35 mouse cellular contexts compared by ENCODE assay signal in the genomic region with DNA sequence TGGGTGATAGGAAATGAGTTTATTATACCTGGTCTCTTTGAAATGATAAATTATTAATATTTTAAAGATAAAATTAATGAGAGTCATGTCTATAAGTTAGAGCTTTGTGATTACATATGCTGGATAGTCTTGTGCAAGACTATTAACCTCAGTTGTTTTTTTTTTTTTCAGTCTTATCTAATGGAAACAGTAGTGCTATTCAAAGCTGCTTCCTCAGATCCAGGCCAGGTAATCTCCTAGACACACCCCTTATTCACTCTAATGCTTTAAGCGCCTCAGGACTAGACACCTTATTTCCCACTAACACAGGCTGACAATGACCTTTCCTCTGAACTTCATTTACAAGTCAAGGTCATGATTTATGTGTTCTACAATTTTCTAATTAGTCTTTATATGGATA. TPM values are rescaled to one million over a fixed set of nuclear protein-coding genes. Genes with fewer than 3 reads are reported as not detected.
DNase-seq lines count a peak whose midpoint lies in the region; ATAC-seq and TF ChIP-seq lines count a peak whose summit lies in the region.
"Had no signal": no experiment of that assay in that cellular context is flagged by ENCODE, and none has a peak within 500 bp of the region (broad histone marks: within the 10 kb centered on the region; RNA-seq: fewer than 3 reads in every experiment).

No protein-coding gene starts in this region.

- H3K27ac ChIP-seq in intestine, embryonic 15.5 days, result no peak overlapping the region
- H3K27ac ChIP-seq in intestine, postnatal 0 days (ENCODE audit: low read depth, low read length), result no peak overlapping the region
- H3K27ac ChIP-seq in liver, embryonic 15.5 days (replicated peaks), result no peak overlapping the region
- H3K27ac ChIP-seq in heart, embryonic 12.5 days (ENCODE audit: poor library complexity, severe bottlenecking), result no peak overlapping the region
- H3K27ac ChIP-seq in kidney, adult 2 months (ENCODE audit: insufficient read depth, low read depth, low read length), result no peak overlapping the region
- H3K27ac ChIP-seq: forebrain, embryonic 13.5 days; heart, embryonic 10.5 days; hindbrain, embryonic 13.5 days; kidney, embryonic 15.5 days; limb, embryonic 13.5 days; midbrain, embryonic 12.5 days; neural tube, embryonic 12.5 days; stomach, postnatal 0 days had no signal

- peak; percentile 63 for ATAC-seq in intestine, embryonic 15.5 days
- ATAC-seq in intestine, postnatal 0 days, result no peak
- ATAC-seq in common myeloid progenitor, adult 5-6 weeks (replicated peaks; ENCODE audit: low read depth, poor library complexity, severe bottlenecking), result peak; percentile 71; the same call in 1 of the 2 replicates
- peak; percentile 47 for ATAC-seq in liver, embryonic 15.5 days (ENCODE audit: insufficient read depth)
- no peak for ATAC-seq in cerebellum, adult (ENCODE audit: insufficient number of reproducible peaks, low FRiP score, low TSS enrichment)
- no peak for ATAC-seq in heart, embryonic 12.5 days (ENCODE audit: insufficient number of reproducible peaks, low FRiP score)
- ATAC-seq: forebrain, embryonic 13.5 days had no signal

- WGBS in intestine, embryonic 15.5 days, result 63% methylated on average over 1 of the region's 1 CpGs
- WGBS in intestine, postnatal 0 days, result 57% methylated on average over 1 of the region's 1 CpGs
- WGBS in liver, embryonic 15.5 days (ENCODE audit: insufficient replicate concordance), result 30% methylated on average over 1 of the region's 1 CpGs
- 68% methylated on average over 1 of the region's 1 CpGs for WGBS in heart, embryonic 12.5 days
- 91% methylated on average over 1 of the region's 1 CpGs for WGBS in kidney, adult 2 months

- no peak for DNase-seq in ovary, postnatal 10 days (ENCODE audit: low spot score)
- DNase-seq in kidney, adult 2 months, result no peak
- DNase-seq: adrenal gland, postnatal 25 days; cerebellum, adult 8-10 months; cerebellum, postnatal 25 days; gastrocnemius, postnatal 14 days; heart, postnatal 36 days; kidney, postnatal 25 days; lung, adult 2 months; lung, postnatal 10 days; right cerebral cortex, postnatal 4 days; thymus, adult 2 months; thymus, postnatal 36 days had no signal

- TF ChIP-seq CTCF in intestine, postnatal 0 days (IDR thresholded peaks at IDR 0.05; ENCODE audit: low read depth), result no peak
- no peak for TF ChIP-seq CTCF in kidney, adult 2 months (conservative IDR thresholded peaks at IDR 0.05; ENCODE audit: insufficient read depth, insufficient read length, low read depth, low read length)

- H3K4me1 ChIP-seq in intestine, embryonic 15.5 days (replicated peaks), result no peaks in the 10 kb centered on the region
- no peaks in the 10 kb centered on the region for H3K4me1 ChIP-seq in intestine, postnatal 0 days (replicated peaks; ENCODE audit: control insufficient read depth, insufficient read depth, low read length)
- peaks cover 3% of the 10 kb centered on the region for H3K4me1 ChIP-seq in liver, embryonic 15.5 days (replicated peaks)
- H3K4me1 ChIP-seq in heart, embryonic 12.5 days (replicated peaks), result peaks cover 7% of the 10 kb centered on the region
- H3K4me1 ChIP-seq in kidney, adult 2 months (ENCODE audit: control insufficient read depth, insufficient read depth, low read length), result no peaks in the 10 kb centered on the region
- H3K4me1 ChIP-seq: forebrain, embryonic 13.5 days; heart, embryonic 10.5 days; kidney, embryonic 15.5 days; limb, embryonic 13.5 days; midbrain, embryonic 12.5 days; neural tube, embryonic 12.5 days had no signal

- no peaks in the 10 kb centered on the region for H3K27me3 ChIP-seq in intestine, embryonic 15.5 days (replicated peaks)
- no peaks in the 10 kb centered on the region for H3K27me3 ChIP-seq in intestine, postnatal 0 days (replicated peaks; ENCODE audit: control insufficient read depth, insufficient read depth, low read length)
- no peaks in the 10 kb centered on the region for H3K27me3 ChIP-seq in liver, embryonic 15.5 days
- no peaks in the 10 kb centered on the region for H3K27me3 ChIP-seq in heart, embryonic 12.5 days (replicated peaks)
- H3K27me3 ChIP-seq in kidney, adult 2 months (replicated peaks; ENCODE audit: control insufficient read depth, insufficient read depth, low read length), result no peaks in the 10 kb centered on the region
- H3K27me3 ChIP-seq: forebrain, embryonic 13.5 days; hindbrain, embryonic 13.5 days; kidney, embryonic 15.5 days; limb, embryonic 13.5 days; midbrain, embryonic 12.5 days; neural tube, embryonic 12.5 days had no signal

- H3K9ac ChIP-seq in intestine, embryonic 15.5 days, result no peak overlapping the region
- H3K9ac ChIP-seq in intestine, postnatal 0 days (ENCODE audit: low read depth, low read length), result no peak overlapping the region
- no peak overlapping the region for H3K9ac ChIP-seq in liver, embryonic 15.5 days
- no peak overlapping the region for H3K9ac ChIP-seq in heart, embryonic 12.5 days
- H3K9ac ChIP-seq: forebrain, embryonic 13.5 days; hindbrain, embryonic 13.5 days; kidney, embryonic 15.5 days; limb, embryonic 13.5 days; midbrain, embryonic 12.5 days; neural tube, embryonic 12.5 days had no signal

- H3K4me3 ChIP-seq in intestine, embryonic 15.5 days (replicated peaks), result no peak overlapping the region
- no peak overlapping the region for H3K4me3 ChIP-seq in intestine, postnatal 0 days (ENCODE audit: low read depth, low read length)
- no peak overlapping the region for H3K4me3 ChIP-seq in liver, embryonic 15.5 days (replicated peaks)
- H3K4me3 ChIP-seq in heart, embryonic 12.5 days, result no peak overlapping the region
- H3K4me3 ChIP-seq in kidney, adult 2 months (ENCODE audit: insufficient read depth, low read depth, low read length), result no peak overlapping the region
- H3K4me3 ChIP-seq: forebrain, embryonic 13.5 days; heart, embryonic 10.5 days; hindbrain, embryonic 13.5 days; kidney, embryonic 15.5 days; limb, embryonic 13.5 days; midbrain, embryonic 12.5 days; myocyte; neural tube, embryonic 12.5 days had no signal

- no peak for TF ChIP-seq POLR2A in kidney, adult 2 months (IDR thresholded peaks at IDR 0.05; ENCODE audit: low read depth, low read length)

- H3K9me3 ChIP-seq in intestine, embryonic 15.5 days, result no peaks in the 10 kb centered on the region
- no peaks in the 10 kb centered on the region for H3K9me3 ChIP-seq in intestine, postnatal 0 days (ENCODE audit: control insufficient read depth)
- H3K9me3 ChIP-seq in liver, embryonic 15.5 days (replicated peaks), result no peaks in the 10 kb centered on the region
- no peaks in the 10 kb centered on the region for H3K9me3 ChIP-seq in heart, embryonic 12.5 days (replicated peaks)
- H3K9me3 ChIP-seq: forebrain, embryonic 13.5 days; heart, embryonic 10.5 days; hindbrain, embryonic 13.5 days; kidney, embryonic 15.5 days; limb, embryonic 13.5 days; midbrain, embryonic 12.5 days; neural tube, embryonic 12.5 days had no signal

- no peak overlapping the region for H3K4me2 ChIP-seq in intestine, embryonic 15.5 days (replicated peaks)
- H3K4me2 ChIP-seq in intestine, postnatal 0 days (replicated peaks; ENCODE audit: low read depth), result no peak overlapping the region
- no peak overlapping the region for H3K4me2 ChIP-seq in liver, embryonic 15.5 days
- no peak overlapping the region for H3K4me2 ChIP-seq in heart, embryonic 12.5 days
- H3K4me2 ChIP-seq: forebrain, embryonic 13.5 days; hindbrain, embryonic 13.5 days; kidney, embryonic 15.5 days; limb, embryonic 13.5 days; midbrain, embryonic 12.5 days; neural tube, embryonic 12.5 days had no signal

- no peaks in the 10 kb centered on the region for H3K36me3 ChIP-seq in intestine, embryonic 15.5 days
- H3K36me3 ChIP-seq in intestine, postnatal 0 days (ENCODE audit: control insufficient read depth, insufficient read depth), result no peaks in the 10 kb centered on the region
- no peaks in the 10 kb centered on the region for H3K36me3 ChIP-seq in liver, embryonic 15.5 days (replicated peaks)
- H3K36me3 ChIP-seq in heart, embryonic 12.5 days, result no peaks in the 10 kb centered on the region
- no peaks in the 10 kb centered on the region for H3K36me3 ChIP-seq in kidney, adult 2 months (ENCODE audit: control insufficient read depth, insufficient read depth, low read length)
- H3K36me3 ChIP-seq: heart, embryonic 10.5 days; hindbrain, embryonic 13.5 days; kidney, embryonic 15.5 days; limb, embryonic 13.5 days; midbrain, embryonic 12.5 days; neural tube, embryonic 12.5 days had no signal

RNA-seq across cellular contexts. Expression of gene Btbd10, which starts 20.1 kb away (rescaled TPM):
- polyA plus RNA-seq in intestine, embryonic 15.5 days (2015; fragmentation: Nextera tagmentation; extraction: Ambion mirVana), result 15.7 and 17.0 TPM in 2 replicates
- polyA plus RNA-seq in intestine, postnatal 0 days (2015; fragmentation: Nextera tagmentation; extraction: Ambion mirVana), result 9.2 and 9.4 TPM in 2 replicates
- total RNA-seq in common myeloid progenitor, adult 5-6 weeks (2017), result 25.8 and 27.1 TPM in 2 replicates
- 7.1 and 8.1 TPM in 2 replicates for polyA plus RNA-seq in liver, embryonic 15.5 days (2015; fragmentation: Nextera tagmentation; extraction: Ambion mirVana)
- 23.6 and 24.0 TPM in 2 replicates for polyA plus RNA-seq in heart, embryonic 12.5 days (2016; fragmentation: Nextera tagmentation; extraction: Ambion mirVana)
- polyA plus RNA-seq in kidney, adult 2 months (2012; rRNA removed), result 7.4 TPM in 2 replicates

RNA-seq across cellular contexts. Expression of gene Pth, which starts 39.3 kb away (rescaled TPM):
- not detected in 2 replicates for polyA plus RNA-seq in intestine, embryonic 15.5 days (2015; fragmentation: Nextera tagmentation; extraction: Ambion mirVana)
- not detected in 2 replicates for polyA plus RNA-seq in intestine, postnatal 0 days (2015; fragmentation: Nextera tagmentation; extraction: Ambion mirVana)
- not detected in 2 replicates for total RNA-seq in common myeloid progenitor, adult 5-6 weeks (2017)
- not detected in 2 replicates for polyA plus RNA-seq in liver, embryonic 15.5 days (2015; fragmentation: Nextera tagmentation; extraction: Ambion mirVana)
- polyA plus RNA-seq in heart, embryonic 12.5 days (2016; fragmentation: Nextera tagmentation; extraction: Ambion mirVana), result not detected in 2 replicates
- polyA plus RNA-seq in kidney, adult 2 months (2012; rRNA removed), result not detected in 2 replicates
- total RNA-seq: adrenal gland, adult 18-20 months; adrenal gland, postnatal 25 days; gastrocnemius, postnatal 14 days; heart, postnatal 36 days; layer of hippocampus, adult 8-10 months; layer of hippocampus, postnatal 25 days; left cerebral cortex, adult 8-10 months; left cerebral cortex, postnatal 36 days; midbrain, postnatal 0 days had no signal
- polyA plus RNA-seq: forebrain, embryonic 13.5 days; heart, embryonic 10.5 days; hindbrain, embryonic 13.5 days; kidney, embryonic 15.5 days; limb, embryonic 13.5 days; lung, adult 2 months; midbrain, embryonic 12.5 days; midbrain, postnatal 0 days; myocyte; neural tube, embryonic 12.5 days; spleen, adult 2 months; stomach, postnatal 0 days had no signal

Comparison
In these comparisons a context has a peak if more than half of its experiments do, and no peak if none do; other contexts are left out.
1. ATAC-seq: peak in intestine, embryonic 15.5 days (single experiment), common myeloid progenitor, adult 5-6 weeks (single experiment) and liver, embryonic 15.5 days (single experiment); none in intestine, postnatal 0 days (single experiment), cerebellum, adult (single experiment) and heart, embryonic 12.5 days (single experiment).